Comparison of ENCODE assay signal across 17 mouse cellular contexts in the genomic region with DNA sequence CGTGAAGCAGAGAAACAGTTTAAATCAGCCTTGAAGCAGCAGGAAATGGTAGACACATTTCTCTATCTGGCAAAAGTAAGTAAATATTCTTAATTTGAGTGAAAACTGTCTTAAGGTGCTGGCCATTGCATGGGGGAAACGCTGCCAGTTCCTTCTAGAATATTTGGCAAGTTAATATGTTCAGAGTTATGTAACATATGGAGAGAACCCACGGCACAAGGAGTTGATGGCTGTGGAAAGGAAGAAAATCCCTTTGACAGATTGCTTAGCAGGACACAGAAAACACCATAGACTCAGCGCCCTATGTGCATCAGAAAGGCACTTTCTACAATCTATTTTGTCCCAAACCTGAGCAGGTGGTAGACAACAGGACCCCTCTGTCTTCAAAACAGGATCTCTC. TPM values are rescaled to one million over a fixed set of nuclear protein-coding genes. Genes with fewer than 3 reads are reported as not detected.
DNase-seq lines count a peak whose midpoint lies in the region; ATAC-seq lines count a peak whose summit lies in the region.
"Had no signal": no experiment of that assay in that cellular context is flagged by ENCODE, and none has a peak within 500 bp of the region (broad histone marks: within the 10 kb centered on the region; RNA-seq: fewer than 3 reads in every experiment).

No protein-coding gene starts in this region.

- intact Hi-C loops in left cerebral cortex, postnatal 14 days (cut with DNase I), result no loop called here

- no peak overlapping the region for H3K4me2 ChIP-seq in forebrain, embryonic 14.5 days (ENCODE audit: low read length)
- H3K4me2 ChIP-seq in hindbrain, embryonic 14.5 days (replicated peaks), result no peak overlapping the region
- H3K4me2 ChIP-seq in neural tube, embryonic 15.5 days, result no peak overlapping the region
- H3K4me2 ChIP-seq: limb, embryonic 12.5 days; liver, embryonic 15.5 days; midbrain, embryonic 11.5 days had no signal

- peaks cover 5% of the 10 kb centered on the region; the same call in 1 of the 2 replicates for H3K4me1 ChIP-seq in forebrain, embryonic 14.5 days (ENCODE audit: control insufficient read depth, insufficient read depth, low read length)
- peaks cover 15% of the 10 kb centered on the region for H3K4me1 ChIP-seq in forebrain, embryonic 10.5 days
- H3K4me1 ChIP-seq in hindbrain, embryonic 14.5 days (replicated peaks; ENCODE audit: control insufficient read depth, insufficient read depth, low read length), result no peaks in the 10 kb centered on the region
- no peaks in the 10 kb centered on the region for H3K4me1 ChIP-seq in neural tube, embryonic 15.5 days
- H3K4me1 ChIP-seq: liver, embryonic 15.5 days had no signal

- H3K27ac ChIP-seq in forebrain, embryonic 14.5 days (ENCODE audit: low read depth, low read length), result peak overlapping the region; percentile 45; the same call in 1 of the 2 replicates
- H3K27ac ChIP-seq in forebrain, embryonic 10.5 days, result no peak overlapping the region
- no peak overlapping the region for H3K27ac ChIP-seq in hindbrain, embryonic 14.5 days
- H3K27ac ChIP-seq in neural tube, embryonic 15.5 days (replicated peaks), result no peak overlapping the region
- H3K27ac ChIP-seq: heart, embryonic 10.5 days; kidney, postnatal 0 days; limb, embryonic 12.5 days; liver, embryonic 15.5 days had no signal

- H3K9me3 ChIP-seq in forebrain, embryonic 14.5 days (replicated peaks; ENCODE audit: control insufficient read depth, low read length), result no peaks in the 10 kb centered on the region
- no peaks in the 10 kb centered on the region for H3K9me3 ChIP-seq in forebrain, embryonic 10.5 days
- H3K9me3 ChIP-seq in hindbrain, embryonic 14.5 days (ENCODE audit: control insufficient read depth, low read length), result no peaks in the 10 kb centered on the region
- no peaks in the 10 kb centered on the region for H3K9me3 ChIP-seq in neural tube, embryonic 15.5 days (replicated peaks)
- H3K9me3 ChIP-seq: heart, embryonic 10.5 days; limb, embryonic 12.5 days; liver, embryonic 15.5 days had no signal

- no peaks in the 10 kb centered on the region for H3K27me3 ChIP-seq in forebrain, embryonic 14.5 days (replicated peaks; ENCODE audit: control insufficient read depth, insufficient read depth, low read length)
- H3K27me3 ChIP-seq in forebrain, embryonic 10.5 days (ENCODE audit: poor library complexity, severe bottlenecking), result no peaks in the 10 kb centered on the region
- no peaks in the 10 kb centered on the region for H3K27me3 ChIP-seq in hindbrain, embryonic 14.5 days (ENCODE audit: control insufficient read depth, insufficient read depth, low read length)
- H3K27me3 ChIP-seq in neural tube, embryonic 15.5 days (replicated peaks), result no peaks in the 10 kb centered on the region
- H3K27me3 ChIP-seq: limb, embryonic 12.5 days; liver, embryonic 15.5 days had no signal

- ATAC-seq in forebrain, embryonic 14.5 days, result peak; percentile 77; the same call in 1 of the 2 replicates
- no peak for ATAC-seq in hindbrain, embryonic 14.5 days (ENCODE audit: low FRiP score)
- ATAC-seq in neural tube, embryonic 15.5 days (ENCODE audit: low FRiP score), result no peak

- 75% methylated on average over 4 of the region's 4 CpGs for WGBS in forebrain, embryonic 14.5 days
- WGBS in forebrain, embryonic 10.5 days, result 91% methylated on average over 4 of the region's 4 CpGs
- WGBS in hindbrain, embryonic 14.5 days, result 78% methylated on average over 4 of the region's 4 CpGs
- WGBS in neural tube, embryonic 15.5 days, result 78% methylated on average over 4 of the region's 4 CpGs

- peaks cover 6% of the 10 kb centered on the region; the same call in 1 of the 2 replicates for H3K36me3 ChIP-seq in forebrain, embryonic 14.5 days (ENCODE audit: control insufficient read depth, insufficient read depth, low read length)
- peaks cover 18% of the 10 kb centered on the region for H3K36me3 ChIP-seq in forebrain, embryonic 10.5 days (replicated peaks)
- H3K36me3 ChIP-seq in hindbrain, embryonic 14.5 days (replicated peaks; ENCODE audit: control insufficient read depth, insufficient read depth), result peaks cover 25% of the 10 kb centered on the region
- H3K36me3 ChIP-seq in neural tube, embryonic 15.5 days, result peaks cover 8% of the 10 kb centered on the region; the same call in 1 of the 2 replicates
- H3K36me3 ChIP-seq: heart, embryonic 10.5 days; limb, embryonic 12.5 days had no signal

- H3K4me3 ChIP-seq in forebrain, embryonic 14.5 days (ENCODE audit: low read depth, low read length), result no peak overlapping the region
- no peak overlapping the region for H3K4me3 ChIP-seq in forebrain, embryonic 10.5 days
- no peak overlapping the region for H3K4me3 ChIP-seq in hindbrain, embryonic 14.5 days (replicated peaks; ENCODE audit: low read length)
- no peak overlapping the region for H3K4me3 ChIP-seq in neural tube, embryonic 15.5 days (replicated peaks)
- H3K4me3 ChIP-seq: erythroblast, embryonic 14.5 days; heart, embryonic 10.5 days; limb, embryonic 12.5 days; liver, embryonic 15.5 days had no signal

- peak; percentile 71 for DNase-seq in forebrain, embryonic 14.5 days (ENCODE audit: low spot score)
- DNase-seq in forebrain, embryonic 10.5 days (ENCODE audit: extremely low spot score, low spot score), result no peak
- DNase-seq in left cerebral cortex, postnatal 14 days (ENCODE audit: low spot score in 2 of 2), result peak; percentile 28 to 32
- no peak for DNase-seq in left cerebral cortex, adult 8-10 months (ENCODE audit: low spot score in 2 of 2)
- peak; percentile 70 for DNase-seq in cerebellum, adult 9-10 months
- peak; percentile 18 to 34 for DNase-seq in layer of hippocampus, postnatal 14 days (ENCODE audit: low spot score in 2 of 2)
- DNase-seq in hindbrain, embryonic 14.5 days (ENCODE audit: low spot score), result no peak
- DNase-seq: gastrocnemius, postnatal 10 days; heart, postnatal 36 days; thymus, postnatal 25 days had no signal

- H3K9ac ChIP-seq in forebrain, embryonic 14.5 days (ENCODE audit: low read length), result no peak overlapping the region
- no peak overlapping the region for H3K9ac ChIP-seq in hindbrain, embryonic 14.5 days
- no peak overlapping the region for H3K9ac ChIP-seq in neural tube, embryonic 15.5 days (replicated peaks)
- H3K9ac ChIP-seq: limb, embryonic 12.5 days; liver, embryonic 15.5 days had no signal

RNA-seq across cellular contexts. Expression of gene Ttc8, which starts 41.0 kb away (rescaled TPM):
- polyA plus RNA-seq in forebrain, embryonic 14.5 days (2014; fragmentation: Nextera tagmentation; extraction: Ambion mirVana), result 34.8 and 35.9 TPM in 2 replicates
- polyA plus RNA-seq in forebrain, embryonic 10.5 days (2016; fragmentation: Nextera tagmentation; extraction: Ambion mirVana), result 40.0 and 42.7 TPM in 2 replicates
- total RNA-seq in left cerebral cortex, postnatal 14 days (2021), result 10 to 100 TPM; 35.5 to 36.2 TPM
- total RNA-seq in left cerebral cortex, adult 8-10 months (2022), result 10 to 100 TPM; 36.2 to 50.8 (median 38.4) TPM
- 10 to 100 TPM; 29.7 to 29.8 TPM for total RNA-seq in layer of hippocampus, postnatal 14 days (2021)
- 31.4 and 33.3 TPM in 2 replicates for polyA plus RNA-seq in hindbrain, embryonic 14.5 days (2014; fragmentation: Nextera tagmentation; extraction: Ambion mirVana)
- 31.2 and 32.0 TPM in 2 replicates for polyA plus RNA-seq in neural tube, embryonic 15.5 days (2015; fragmentation: Nextera tagmentation; extraction: Ambion mirVana)
- polyA plus RNA-seq: erythroblast, embryonic 14.5 days had no signal

Comparison
In these comparisons a context has a peak if more than half of its experiments do, and no peak if none do; other contexts are left out.
1. DNase-seq: peak in forebrain, embryonic 14.5 days (single experiment), left cerebral cortex, postnatal 14 days (2 of 2), cerebellum, adult 9-10 months (single experiment) and layer of hippocampus, postnatal 14 days (2 of 2); none in forebrain, embryonic 10.5 days (single experiment), left cerebral cortex, adult 8-10 months (0 of 2) and hindbrain, embryonic 14.5 days (single experiment).